30 mouse cellular contexts compared by ENCODE assay signal in genomic region chr13:120150589-120150988, GRCm38 (mm10). TPM values are rescaled to one million over a fixed set of nuclear protein-coding genes. Genes with fewer than 3 reads are reported as not detected.
A peak's percentile ranks its signal among the peaks of the same experiment; 100 is the strongest.
DNase-seq lines count a peak whose midpoint lies in the region; ATAC-seq and TF ChIP-seq lines count a peak whose summit lies in the region.
"Not testable (repeated sequence)": the region's sequence is repeated elsewhere in the genome, so short reads cannot be mapped to it uniquely, and the experiment has no call there.
"Had no signal": no experiment of that assay in that cellular context is flagged by ENCODE, and none has a peak within 500 bp of the region (broad histone marks: within the 10 kb centered on the region; RNA-seq: fewer than 3 reads in every experiment).

No protein-coding gene starts in this region.

- peak overlapping the region; percentile 86 for H3K27ac ChIP-seq in bone marrow, adult 2 months (ENCODE audit: control insufficient read depth, insufficient read depth, low read depth, low read length, poor library complexity)

- TF ChIP-seq CTCF in bone marrow, adult 2 months (IDR thresholded peaks at IDR 0.05; ENCODE audit: control insufficient read depth, insufficient read depth, low read length) = not testable (repeated sequence)

- H3K4me3 ChIP-seq in bone marrow, adult 2 months (replicated peaks; ENCODE audit: control insufficient read depth, low read depth, low read length) = not testable (repeated sequence)

- TF ChIP-seq POLR2A in bone marrow, adult 2 months (IDR thresholded peaks at IDR 0.05; ENCODE audit: borderline replicate concordance, control insufficient read depth, low read depth, low read length) = not testable (repeated sequence)

- WGBS in bone marrow, adult 2 months = 7% methylated on average over 3 of the region's 3 CpGs

- not testable (repeated sequence) for H3K4me1 ChIP-seq in bone marrow, adult 2 months (ENCODE audit: control insufficient read depth, insufficient read depth, low read length)

- ATAC-seq in megakaryocyte progenitor cell, adult 5-6 weeks (replicated peaks; ENCODE audit: poor library complexity) = peak; percentile 66

- DNase-seq in A20 (ENCODE audit: low read depth, low spot score) = peak; percentile 75
- peak; percentile 80 for DNase-seq in heart, adult 11 months
- peak; percentile 0 for DNase-seq in naive thymus-derived CD4-positive, alpha-beta T cell, adult 2 months (ENCODE audit: low read depth)
- DNase-seq in spleen, postnatal 36 days (ENCODE audit: low spot score in 2 of 2) = peak; percentile 52 to 65

RNA-seq across cellular contexts. Expression of gene Gm20767, which starts 10.5 kb away (rescaled TPM):
- polyA plus RNA-seq in bone marrow, adult 2 months (2011; ENCODE audit: insufficient read depth, insufficient read length, low replicate concordance, missing spikeins) = not detected in 2 replicates
- total RNA-seq in megakaryocyte progenitor cell, adult 5-6 weeks (2015) = not detected in 2 replicates
- not detected in 2 replicates for total RNA-seq in megakaryocyte progenitor cell, adult 5-6 weeks (2017)
- total RNA-seq: adrenal gland, adult 8-10 months; adrenal gland, postnatal 25 days; forebrain, postnatal 0 days; gastrocnemius, adult 2 months; gastrocnemius, postnatal 14 days; gastrocnemius, postnatal 4 days; heart, adult 2 months; heart, postnatal 14 days; heart, postnatal 4 days; hindbrain, postnatal 0 days had no signal
- polyA plus RNA-seq: activated CD4-positive, CD25-positive, alpha-beta regulatory T cell, adult 4 months; CD4-positive, CD25-positive, alpha-beta regulatory T cell, adult 4 months; embryonic facial prominence, embryonic 12.5 days; embryonic facial prominence, embryonic 15.5 days; forebrain, embryonic 11.5 days; forebrain, embryonic 14.5 days; forebrain, postnatal 0 days; frontal cortex, adult 2 months; heart, adult 2 months; heart, embryonic 10.5 days; heart, embryonic 13.5 days; heart, embryonic 16.5 days; hindbrain, embryonic 11.5 days; hindbrain, embryonic 14.5 days; hindbrain, postnatal 0 days; inflammation-experienced regulatory T-cells, adult 6 months had no signal

RNA-seq across cellular contexts. Expression of gene Gm21818, which starts 21.6 kb away (rescaled TPM):
- polyA plus RNA-seq in bone marrow, adult 2 months (2011; ENCODE audit: insufficient read depth, insufficient read length, low replicate concordance, missing spikeins) = not detected in 2 replicates
- total RNA-seq in megakaryocyte progenitor cell, adult 5-6 weeks (2015) = not detected in 2 replicates
- not detected in 2 replicates for total RNA-seq in megakaryocyte progenitor cell, adult 5-6 weeks (2017)
- total RNA-seq: adrenal gland, adult 8-10 months; adrenal gland, postnatal 25 days; forebrain, postnatal 0 days; gastrocnemius, adult 2 months; gastrocnemius, postnatal 14 days; gastrocnemius, postnatal 4 days; heart, adult 2 months; heart, postnatal 14 days; heart, postnatal 4 days; hindbrain, postnatal 0 days had no signal
- polyA plus RNA-seq: activated CD4-positive, CD25-positive, alpha-beta regulatory T cell, adult 4 months; C2C12; CD4-positive, CD25-positive, alpha-beta regulatory T cell, adult 4 months; embryonic facial prominence, embryonic 12.5 days; embryonic facial prominence, embryonic 15.5 days; forebrain, embryonic 11.5 days; forebrain, embryonic 14.5 days; forebrain, postnatal 0 days; frontal cortex, adult 2 months; heart, adult 2 months; heart, embryonic 10.5 days; heart, embryonic 13.5 days; heart, embryonic 16.5 days; hindbrain, embryonic 11.5 days; hindbrain, embryonic 14.5 days; hindbrain, postnatal 0 days; inflammation-experienced regulatory T-cells, adult 6 months had no signal

Comparison
In these comparisons a context has a peak if more than half of its experiments do, and no peak if none do; other contexts are left out.
1. DNase-seq: peak in every context shown above with its lines; median percentile 80 in heart, adult 11 months; 75 in A20; 58 in spleen, postnatal 36 days; 0 in naive thymus-derived CD4-positive, alpha-beta T cell, adult 2 months.